Mouse (Mus musculus) intestine, postnatal 0 days (tissue): ENCODE results near the gene Cask. TPM values are rescaled to one million over a fixed set of nuclear protein-coding genes. Genes with fewer than 3 reads are reported as not detected.

Source experiments
- ATAC-seq: fragments of 200-750 bp; cut with Nextera tagmentation; 2 replicates; pipeline ENCODE4 v1.8.0; 2017; ENCODE audit warnings: mild to moderate bottlenecking, moderate TSS enrichment, moderate library complexity
- H3K27ac ChIP-seq: fragments of 300-500 bp; sonication (generic); 2 replicates; pipeline ENCODE4 v1.5.1; 2014; ENCODE audit warnings: mild to moderate bottlenecking, low read depth, low read length, moderate library complexity
- H3K27me3 ChIP-seq: fragments of 300-500 bp; sonication (generic); replicated peaks from 2 replicates; pipeline ENCODE4 v1.6.1; 2014; ENCODE audit warnings: low read length, mixed read lengths; ENCODE audit not compliant: control insufficient read depth, insufficient read depth
- H3K36me3 ChIP-seq: fragments of 300-500 bp; sonication (generic); 2 replicates; pipeline ENCODE4 v1.6.1; 2014; ENCODE audit warnings: mild to moderate bottlenecking, moderate library complexity; ENCODE audit not compliant: control insufficient read depth, insufficient read depth
- H3K4me1 ChIP-seq: fragments of 300-500 bp; sonication (generic); replicated peaks from 2 replicates; pipeline ENCODE4 v1.6.1; 2014; ENCODE audit warnings: antibody characterized with exemption, low read length, mixed read lengths; ENCODE audit not compliant: control insufficient read depth, insufficient read depth
- H3K4me2 ChIP-seq: fragments of 300-500 bp; sonication (generic); replicated peaks from 2 replicates; pipeline ENCODE4 v1.6.1; 2014; ENCODE audit warnings: low read depth, mild to moderate bottlenecking, moderate library complexity
- H3K4me3 ChIP-seq: fragments of 300-500 bp; sonication (generic); 2 replicates; pipeline ENCODE4 v1.5.1; 2014; ENCODE audit warnings: low read depth, low read length
- H3K9ac ChIP-seq: fragments of 300-500 bp; sonication (generic); 2 replicates; pipeline ENCODE4 v1.6.1; 2014; ENCODE audit warnings: mild to moderate bottlenecking, low read depth, low read length
- H3K9me3 ChIP-seq: fragments of 300-500 bp; sonication (generic); 2 replicates; pipeline ENCODE4 v1.6.1; 2016; ENCODE audit warnings: mixed run types; ENCODE audit not compliant: control insufficient read depth
- CTCF ChIP-seq: sonication (generic); IDR thresholded peaks from 2 replicates; pipeline ENCODE4 v1.5.1; 2016; ENCODE audit warnings: low read depth, mild to moderate bottlenecking, control low read depth, antibody characterized with exemption, moderate library complexity
- WGBS: fragments of 180-500 bp; shearing (Covaris S2); extraction: QIAGEN DNeasy Blood & Tissue Kit; methylation state at CpG from one replicate; pipeline ENCODE4 v1.1.7; 2014; 5-methylcytosine and 5-hydroxymethylcytosine counted together
- polyA plus RNA-seq: library from polyadenylated mRNA; unstranded; fragments of >200 nt; fragmentation: Nextera tagmentation; extraction: Ambion mirVana; gene quantifications from 2 replicates; pipeline ENCODE4 v1.2.1, GENCODE M21; 2015

Cask gene
- polyA plus RNA-seq, 1 experiment from 2014 or later = 9.0 TPM

GRCm38 (mm10) chrX:13725573-13726403 is 125.4 kb downstream of the Cask start:
- Histone ChIP-seq H3K27ac (no peak overlapping the region), H3K9me3 (no peaks in the 10 kb centered on the region), H3K4me3 (no peak overlapping the region), H3K9ac (no peak overlapping the region), H3K27me3 (no peaks in the 10 kb centered on the region), H3K36me3 (no peaks in the 10 kb centered on the region), H3K4me1 (no peaks in the 10 kb centered on the region), H3K4me2 (no peak overlapping the region)
- ATAC-seq = no peak
- WGBS = 69% methylated on average over 8 of the region's 8 CpGs
- TF ChIP-seq CTCF = no peak

DNA sequence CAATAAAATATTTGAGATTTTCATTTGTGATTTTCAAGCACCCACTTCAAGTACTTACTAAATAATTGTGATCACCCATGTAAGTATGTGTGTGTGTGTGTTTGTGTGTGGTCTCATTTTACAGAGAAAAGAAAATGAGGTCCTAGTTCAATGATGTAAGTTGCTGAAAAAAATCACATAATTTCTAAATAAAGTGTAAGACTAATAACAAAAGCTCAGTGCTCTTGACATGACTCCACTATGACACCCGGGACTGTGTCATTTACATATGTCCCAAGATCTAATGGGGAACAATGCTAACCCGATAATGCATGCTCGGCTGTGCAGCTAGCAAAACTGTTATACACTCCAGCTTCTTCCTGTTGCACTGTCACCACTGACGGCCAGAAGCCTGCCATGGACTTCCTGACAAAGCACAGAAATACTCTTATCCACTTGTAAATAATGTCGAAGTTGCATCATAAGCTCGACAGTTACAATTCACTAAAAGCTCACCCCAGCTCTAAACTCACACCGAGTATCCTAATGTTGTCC is 130.8 kb downstream of the Cask start:
- Histone ChIP-seq H3K9ac (no peak overlapping the region), H3K9me3 (no peaks in the 10 kb centered on the region), H3K4me2 (no peak overlapping the region), H3K4me1 (no peaks in the 10 kb centered on the region), H3K27me3 (no peaks in the 10 kb centered on the region), H3K36me3 (no peaks in the 10 kb centered on the region), H3K4me3 (no peak overlapping the region), H3K27ac (no peak overlapping the region)
- no peak for ATAC-seq
- 51% methylated on average over 7 of the region's 7 CpGs for WGBS
- TF ChIP-seq CTCF = no peak

GRCm38 (mm10) chrX:13718283-13718682 is 132.9 kb downstream of the Cask start:
- H3K27me3 ChIP-seq = no peaks in the 10 kb centered on the region
- ATAC-seq = no peak
- H3K4me3 ChIP-seq = no peak overlapping the region

GRCm38 (mm10) chrX:13716796-13717569 is 134.2 kb downstream of the Cask start:
- H3K4me1 ChIP-seq = no peaks in the 10 kb centered on the region
- ATAC-seq = peak; percentile 97
- H3K4me3 ChIP-seq = no peak overlapping the region
- H3K4me2 ChIP-seq = peak overlapping the region; percentile 27
- H3K27ac ChIP-seq = peak overlapping the region; percentile 41; the same call in 1 of the 2 replicates
- TF ChIP-seq CTCF = no peak
- 46% methylated on average over 4 of the region's 4 CpGs for WGBS
- H3K36me3 ChIP-seq = no peaks in the 10 kb centered on the region
- no peaks in the 10 kb centered on the region for H3K27me3 ChIP-seq
- no peaks in the 10 kb centered on the region for H3K9me3 ChIP-seq
- H3K9ac ChIP-seq = no peak overlapping the region

More at GRCm38 (mm10) chrX:13718283-13718682, 132.9 kb downstream of the Cask start:
- WGBS = 38% methylated on average over 1 of the region's 1 CpGs
- Histone ChIP-seq H3K27ac (no peak overlapping the region), H3K9me3 (no peaks in the 10 kb centered on the region), H3K36me3 (no peaks in the 10 kb centered on the region), H3K9ac (no peak overlapping the region), H3K4me1 (no peaks in the 10 kb centered on the region), H3K4me2 (no peak overlapping the region)
- no peak for TF ChIP-seq CTCF

GRCm38 (mm10) chrX:13710174-13710573 is 141.0 kb downstream of the Cask start:
- 44% methylated on average over 2 of the region's 2 CpGs for WGBS
- no peak overlapping the region for H3K4me2 ChIP-seq
- no peak overlapping the region for H3K9ac ChIP-seq
- no peak for ATAC-seq
- no peak overlapping the region for H3K4me3 ChIP-seq
- no peaks in the 10 kb centered on the region for H3K4me1 ChIP-seq
- H3K27me3 ChIP-seq = no peaks in the 10 kb centered on the region
- H3K27ac ChIP-seq = no peak overlapping the region
- no peaks in the 10 kb centered on the region for H3K36me3 ChIP-seq
- no peaks in the 10 kb centered on the region for H3K9me3 ChIP-seq
- TF ChIP-seq CTCF = peak; percentile 92

- Histone ChIP-seq H3K9ac (no peak overlapping the region), H3K9me3 (no peaks in the 10 kb centered on the region), H3K4me3 (no peak overlapping the region), H3K4me1 (no peaks in the 10 kb centered on the region), H3K4me2 (no peak overlapping the region), H3K36me3 (no peaks in the 10 kb centered on the region), H3K27me3 (no peaks in the 10 kb centered on the region), H3K27ac (no peak overlapping the region)
- no peak for TF ChIP-seq CTCF
- ATAC-seq = no peak
- 33% methylated on average over 2 of the region's 2 CpGs for WGBS
Measured at GRCm38 (mm10) chrX:13705051-13705450, 146.1 kb downstream of the Cask start.
